Mouse (Mus musculus): ENCODE measurements around the gene Sytl2. TPM values are rescaled to one million over a fixed set of nuclear protein-coding genes. Genes with fewer than 3 reads are reported as not detected.
A peak's percentile ranks its signal among the peaks of the same experiment; 100 is the strongest.

The Sytl2 gene
- polyA plus RNA-seq, 1 experiment from 2014 or later: 4.1 TPM

DNA sequence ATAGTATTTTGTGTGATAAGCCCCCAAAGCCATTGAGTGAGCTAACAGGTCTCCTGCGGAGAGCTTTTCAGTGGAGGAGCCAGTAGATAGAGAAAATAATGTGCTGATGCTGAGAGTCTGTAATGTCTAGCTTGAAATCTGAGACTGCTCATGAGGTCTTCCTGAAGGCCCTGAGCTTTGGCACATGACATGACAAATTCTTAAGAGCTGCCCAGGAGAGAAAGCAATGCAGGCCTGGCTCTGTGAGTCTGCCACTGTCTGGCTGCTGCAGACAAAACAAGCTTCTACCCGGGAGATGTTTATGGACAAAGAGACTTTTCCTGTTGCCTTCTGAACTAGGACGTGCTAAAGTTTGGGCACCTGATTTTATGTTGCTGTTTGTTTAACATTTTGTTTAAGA lies 87.7 kb downstream of the Sytl2 start:
- H3K9ac ChIP-seq: no peak overlapping the region
- no peak overlapping the region; the same call in 1 of the 2 replicates for H3K27ac ChIP-seq
- no peaks in the 10 kb centered on the region for H3K27me3 ChIP-seq
- no peaks in the 10 kb centered on the region for H3K9me3 ChIP-seq
- no peak overlapping the region for H3K4me3 ChIP-seq
- ATAC-seq (ENCODE audit: borderline replicate concordance, extremely low read depth, low FRiP score, low TSS enrichment): no peak
- WGBS: 35% methylated on average over 3 of the region's 3 CpGs
- no peaks in the 10 kb centered on the region for H3K4me1 ChIP-seq
- no peak overlapping the region for H3K4me2 ChIP-seq
- no peaks in the 10 kb centered on the region for H3K36me3 ChIP-seq

GRCm38 (mm10) chr7:90395073-90395472 lies 93.0 kb downstream of the Sytl2 start:
- H3K4me2 ChIP-seq: no peak overlapping the region
- 16% methylated on average over 4 of the region's 4 CpGs for whole genome bisulfite sequencing
- H3K4me3 ChIP-seq: no peak overlapping the region
- H3K4me1 ChIP-seq: peaks cover 3% of the 10 kb centered on the region; the same call in 1 of the 2 replicates
- ATAC-seq (ENCODE audit: borderline replicate concordance, extremely low read depth, low FRiP score, low TSS enrichment): no peak
- no peaks in the 10 kb centered on the region for H3K36me3 ChIP-seq
- no peaks in the 10 kb centered on the region for H3K27me3 ChIP-seq
- no peak overlapping the region for H3K27ac ChIP-seq
- H3K9me3 ChIP-seq: no peaks in the 10 kb centered on the region
- no peak overlapping the region for H3K9ac ChIP-seq

GRCm38 (mm10) chr7:90395928-90396327 lies 93.9 kb downstream of the Sytl2 start:
- H3K27ac ChIP-seq: no peak overlapping the region
- 44% methylated on average over 5 of the region's 5 CpGs for WGBS
- ATAC-seq (ENCODE audit: borderline replicate concordance, extremely low read depth, low FRiP score, low TSS enrichment): no peak

DNA sequence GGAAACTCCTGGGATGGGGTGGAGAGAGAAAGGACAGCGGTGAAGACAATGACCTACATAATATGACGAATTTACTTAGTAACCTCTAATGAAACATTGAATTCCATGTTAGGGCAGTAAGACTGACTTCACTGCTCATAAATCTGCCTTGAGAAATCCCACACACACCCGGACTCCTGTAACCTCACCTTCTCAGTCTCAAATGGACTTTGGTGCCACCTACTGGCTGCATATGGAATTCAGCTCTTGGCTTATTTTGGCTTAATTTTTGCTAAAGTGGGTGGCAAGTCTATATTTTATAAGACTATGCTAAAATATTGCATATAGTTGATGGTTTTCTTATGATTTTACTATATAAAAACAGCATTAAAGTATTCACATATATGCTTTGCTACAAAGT lies 107.9 kb downstream of the Sytl2 start:
- Histone ChIP-seq H3K4me1 (no peaks in the 10 kb centered on the region), H3K36me3 (no peaks in the 10 kb centered on the region), H3K27me3 (no peaks in the 10 kb centered on the region), H3K9me3 (no peaks in the 10 kb centered on the region), H3K4me2 (no peak overlapping the region), H3K27ac (no peak overlapping the region), H3K9ac (no peak overlapping the region), H3K4me3 (no peak overlapping the region)
- no peak; the same call in 1 of the 2 replicates for ATAC-seq (ENCODE audit: borderline replicate concordance, extremely low read depth, low FRiP score, low TSS enrichment)
- WGBS: 35% methylated on average over 3 of the region's 3 CpGs

More at GRCm38 (mm10) chr7:90395928-90396327, 93.9 kb downstream of the Sytl2 start:
- H3K4me3 ChIP-seq: no peak overlapping the region
- no peaks in the 10 kb centered on the region for H3K27me3 ChIP-seq
- H3K9ac ChIP-seq: no peak overlapping the region
- no peaks in the 10 kb centered on the region for H3K9me3 ChIP-seq
- peaks cover 3% of the 10 kb centered on the region; the same call in 1 of the 2 replicates for H3K4me1 ChIP-seq
- H3K4me2 ChIP-seq: no peak overlapping the region
- no peaks in the 10 kb centered on the region for H3K36me3 ChIP-seq

GRCm38 (mm10) chr7:90426020-90427001 lies 124.3 kb downstream of the Sytl2 start, which contains the start of gene Ccdc89:
Gene Ccdc89 (plus strand): TSS chr7:90426577.
- H3K27me3 ChIP-seq: no peaks in the 10 kb centered on the region
- peak within 1 kb of the TSS; percentile 43 for H3K4me3 ChIP-seq
- peak within 1 kb of the TSS; percentile 79 for H3K4me2 ChIP-seq
- WGBS: 20% methylated on average over 29 of the region's 29 CpGs
- ATAC-seq (ENCODE audit: borderline replicate concordance, extremely low read depth, low FRiP score, low TSS enrichment): peak; percentile 100
- H3K9ac ChIP-seq: peak within 1 kb of the TSS; percentile 39
- H3K4me1 ChIP-seq: peaks cover 8% of the 10 kb centered on the region
- H3K36me3 ChIP-seq: no peaks in the 10 kb centered on the region
- H3K27ac ChIP-seq: peak within 1 kb of the TSS; percentile 31; the same call in 1 of the 2 replicates
- no peaks in the 10 kb centered on the region for H3K9me3 ChIP-seq

- Histone ChIP-seq H3K27ac (no peak overlapping the region), H3K9me3 (no peaks in the 10 kb centered on the region), H3K9ac (peak overlapping the region; percentile 39; the same call in 1 of the 2 replicates), H3K4me1 (peaks cover 8% of the 10 kb centered on the region), H3K4me2 (peak overlapping the region; percentile 79), H3K4me3 (peak overlapping the region; percentile 43), H3K36me3 (no peaks in the 10 kb centered on the region), H3K27me3 (no peaks in the 10 kb centered on the region)
- ATAC-seq (ENCODE audit: borderline replicate concordance, extremely low read depth, low FRiP score, low TSS enrichment): no peak
- WGBS: 57% methylated on average over 9 of the region's 9 CpGs
Observed at GRCm38 (mm10) chr7:90427006-90427405, 125.0 kb downstream of the Sytl2 start.

GRCm38 (mm10) chr7:90432221-90432620 lies 130.2 kb downstream of the Sytl2 start:
- Histone ChIP-seq H3K4me1 (no peaks in the 10 kb centered on the region), H3K36me3 (no peaks in the 10 kb centered on the region), H3K4me2 (no peak overlapping the region), H3K27me3 (no peaks in the 10 kb centered on the region), H3K27ac (no peak overlapping the region), H3K9me3 (no peaks in the 10 kb centered on the region), H3K4me3 (no peak overlapping the region), H3K9ac (no peak overlapping the region)
- ATAC-seq (ENCODE audit: borderline replicate concordance, extremely low read depth, low FRiP score, low TSS enrichment): no peak

GRCm38 (mm10) chr7:90440044-90440443 lies 138.0 kb downstream of the Sytl2 start:
- Histone ChIP-seq H3K36me3 (no peaks in the 10 kb centered on the region), H3K27me3 (no peaks in the 10 kb centered on the region), H3K4me2 (no peak overlapping the region), H3K4me3 (no peak overlapping the region), H3K9ac (no peak overlapping the region), H3K27ac (no peak overlapping the region), H3K4me1 (no peaks in the 10 kb centered on the region), H3K9me3 (no peaks in the 10 kb centered on the region)
- no peak for ATAC-seq (ENCODE audit: borderline replicate concordance, extremely low read depth, low FRiP score, low TSS enrichment)
- 69% methylated on average over 4 of the region's 4 CpGs for WGBS

DNA sequence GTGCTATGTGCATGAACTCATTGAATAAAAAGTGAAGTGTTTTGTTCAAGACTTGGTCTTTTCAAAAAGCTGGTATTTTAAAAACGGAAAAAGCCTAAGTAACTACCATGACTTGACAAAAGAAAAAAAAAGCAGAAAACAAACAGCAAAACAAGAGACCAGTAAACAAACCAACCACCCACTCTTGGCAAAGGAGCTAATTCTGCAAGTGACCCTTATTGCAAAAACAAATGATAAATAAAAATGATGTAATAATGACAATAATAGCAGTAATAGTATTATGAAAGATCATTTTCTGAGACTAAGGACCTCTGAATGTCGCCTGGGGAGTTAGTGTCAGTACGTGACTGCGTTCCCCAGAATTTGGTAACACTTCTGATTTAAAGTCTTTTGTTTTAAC lies 140.0 kb downstream of the Sytl2 start:
- Histone ChIP-seq H3K4me3 (peak overlapping the region; percentile 98), H3K4me1 (peaks cover 5% of the 10 kb centered on the region; the same call in 1 of the 2 replicates), H3K27me3 (no peaks in the 10 kb centered on the region), H3K9ac (peak overlapping the region; percentile 98), H3K9me3 (no peaks in the 10 kb centered on the region), H3K4me2 (peak overlapping the region; percentile 66), H3K27ac (peak overlapping the region; percentile 98), H3K36me3 (0 out of 2 replicates have a peak, but pooled peaks cover 2% of the 10 kb centered on the region)
- WGBS: 10% methylated on average over 4 of the region's 4 CpGs
- ATAC-seq (ENCODE audit: borderline replicate concordance, extremely low read depth, low FRiP score, low TSS enrichment): no peak

DNA sequence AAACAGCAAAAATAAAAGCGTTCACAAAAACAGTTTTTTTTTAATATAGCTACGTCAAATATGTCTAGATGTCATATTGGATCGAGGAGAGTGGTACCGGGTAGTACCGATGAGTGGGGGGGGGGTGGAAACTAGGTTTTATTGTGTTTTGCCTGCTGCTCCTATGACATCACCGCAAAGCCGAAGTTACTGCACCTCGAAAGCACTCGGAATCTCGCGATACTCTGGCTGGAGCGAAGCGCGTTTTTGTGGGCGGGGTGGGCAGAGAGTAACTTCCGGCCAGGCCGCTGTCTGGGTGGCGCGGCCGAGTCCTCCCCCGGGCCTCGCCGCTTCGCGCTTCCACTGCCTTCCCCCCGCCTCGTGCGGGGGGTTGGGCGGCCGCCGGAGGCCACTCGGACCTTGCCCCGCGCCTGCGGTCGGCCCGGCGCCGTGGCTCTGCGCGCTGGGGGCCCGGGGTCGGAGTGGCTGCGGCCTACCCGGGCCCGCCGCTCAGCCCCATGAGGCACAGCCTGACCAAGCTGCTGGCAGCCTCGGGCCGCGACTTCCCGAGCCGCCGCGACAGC lies 140.5 kb downstream of the Sytl2 start, which contains the start of gene Crebzf:
Crebzf (plus strand) TSS at position 212 of the 563 bp plus-strand sequence.
- Histone ChIP-seq H3K36me3 (peaks cover 4% of the 10 kb centered on the region; the same call in 1 of the 2 replicates), H3K4me3 (peak within 1 kb of the TSS; percentile 98), H3K4me2 (peak within 1 kb of the TSS; percentile 73), H3K27ac (peak within 1 kb of the TSS; percentile 98), H3K4me1 (peaks cover 5% of the 10 kb centered on the region; the same call in 1 of the 2 replicates), H3K9me3 (no peaks in the 10 kb centered on the region), H3K9ac (peak within 1 kb of the TSS; percentile 98), H3K27me3 (no peaks in the 10 kb centered on the region)
- peak; percentile 94 for ATAC-seq (ENCODE audit: borderline replicate concordance, extremely low read depth, low FRiP score, low TSS enrichment)
- under 1% methylated on average over 45 of the region's 54 CpGs for WGBS

- H3K36me3 ChIP-seq: peaks cover 5% of the 10 kb centered on the region; the same call in 1 of the 2 replicates
- peak overlapping the region; percentile 98 for H3K4me3 ChIP-seq
- H3K4me2 ChIP-seq: peak overlapping the region; percentile 73
- H3K9me3 ChIP-seq: no peaks in the 10 kb centered on the region
- peak overlapping the region; percentile 98 for H3K9ac ChIP-seq
- H3K27me3 ChIP-seq: no peaks in the 10 kb centered on the region
- peaks cover 5% of the 10 kb centered on the region; the same call in 1 of the 2 replicates for H3K4me1 ChIP-seq
- ATAC-seq (ENCODE audit: borderline replicate concordance, extremely low read depth, low FRiP score, low TSS enrichment): peak; percentile 73
- peak overlapping the region; percentile 98 for H3K27ac ChIP-seq
- under 1% methylated on average over 122 of the region's 123 CpGs for WGBS
Observed at GRCm38 (mm10) chr7:90443101-90444091, 141.3 kb downstream of the Sytl2 start.

Data from lung, embryonic 15.5 days (tissue).